Mouse (Mus musculus): ENCODE data around the gene Pdlim3. TPM values are rescaled to one million over a fixed set of nuclear protein-coding genes. Genes with fewer than 3 reads are reported as not detected.
A peak's percentile ranks its signal among the peaks of the same experiment; 100 is the strongest.

The Pdlim3 gene
- polyA plus RNA-seq, 1 experiment from 2014 or later: 78.9 TPM

DNA sequence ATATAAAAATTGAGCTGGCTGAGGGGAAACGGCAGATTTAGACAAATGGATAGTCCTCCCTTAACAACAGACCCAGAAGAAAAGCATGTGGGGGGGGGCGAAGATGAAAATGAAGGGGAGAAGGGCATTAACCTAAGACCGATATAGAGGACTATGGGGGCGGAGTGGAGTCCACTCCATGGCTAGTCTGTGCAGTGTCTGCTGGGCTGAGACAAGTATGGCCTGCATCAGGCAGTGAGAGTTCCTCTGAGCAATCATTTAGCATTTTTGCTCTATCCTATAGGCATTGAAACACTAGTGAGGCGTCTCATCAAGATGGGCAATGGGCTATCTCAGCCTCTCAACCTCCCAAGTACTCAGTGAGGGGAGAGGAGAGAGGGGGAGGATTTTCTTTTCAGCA is 8.9 kb upstream of the Pdlim3 start:
- peak overlapping the region; percentile 45 for H3K27ac ChIP-seq (replicated peaks)
- no peaks in the 10 kb centered on the region for H3K36me3 ChIP-seq
- H3K9me3 ChIP-seq (replicated peaks): no peaks in the 10 kb centered on the region
- no peak overlapping the region for H3K4me2 ChIP-seq (replicated peaks)
- H3K27me3 ChIP-seq: no peaks in the 10 kb centered on the region
- WGBS: 77% methylated on average over 5 of the region's 5 CpGs
- H3K4me1 ChIP-seq: peaks cover 11% of the 10 kb centered on the region
- H3K4me3 ChIP-seq (replicated peaks): no peak overlapping the region
- no peak for ATAC-seq (ENCODE audit: insufficient number of reproducible peaks, low FRiP score, low TSS enrichment, low read depth)
- no peak overlapping the region for H3K9ac ChIP-seq

GRCm38 (mm10) chr8:45877680-45878079 is 7.6 kb upstream of the Pdlim3 start:
- no peak overlapping the region for H3K9ac ChIP-seq
- WGBS: 78% methylated on average over 7 of the region's 7 CpGs

DNA sequence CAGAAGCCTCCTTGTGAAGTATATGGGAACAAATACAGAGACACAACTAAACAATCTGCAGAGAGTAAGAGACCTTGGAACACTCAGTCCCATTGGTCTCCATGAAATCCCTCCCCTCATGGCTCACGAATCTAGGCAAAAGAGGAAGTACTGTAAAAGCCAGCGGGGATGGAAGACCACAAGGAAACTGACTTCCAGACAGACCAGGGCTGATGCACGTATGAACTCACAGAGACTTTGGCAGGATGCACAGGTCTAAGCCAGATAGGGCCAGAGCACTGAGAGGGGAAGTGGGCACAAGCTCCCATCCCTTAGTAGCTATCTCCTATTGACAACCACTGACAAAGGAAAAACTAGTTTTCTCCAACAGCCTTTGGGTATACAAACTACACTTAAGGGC is 4.8 kb upstream of the Pdlim3 start:
- H3K27ac ChIP-seq (replicated peaks): no peak overlapping the region

More at GRCm38 (mm10) chr8:45877680-45878079, 7.6 kb upstream of the Pdlim3 start:
- ATAC-seq (ENCODE audit: insufficient number of reproducible peaks, low FRiP score, low TSS enrichment, low read depth): no peak
- no peak overlapping the region for H3K4me3 ChIP-seq (replicated peaks)
- H3K4me2 ChIP-seq (replicated peaks): no peak overlapping the region
- H3K27me3 ChIP-seq: no peaks in the 10 kb centered on the region
- no peaks in the 10 kb centered on the region for H3K9me3 ChIP-seq (replicated peaks)
- no peaks in the 10 kb centered on the region for H3K36me3 ChIP-seq
- no peak overlapping the region for H3K27ac ChIP-seq (replicated peaks)
- H3K4me1 ChIP-seq: peaks cover 11% of the 10 kb centered on the region

DNA sequence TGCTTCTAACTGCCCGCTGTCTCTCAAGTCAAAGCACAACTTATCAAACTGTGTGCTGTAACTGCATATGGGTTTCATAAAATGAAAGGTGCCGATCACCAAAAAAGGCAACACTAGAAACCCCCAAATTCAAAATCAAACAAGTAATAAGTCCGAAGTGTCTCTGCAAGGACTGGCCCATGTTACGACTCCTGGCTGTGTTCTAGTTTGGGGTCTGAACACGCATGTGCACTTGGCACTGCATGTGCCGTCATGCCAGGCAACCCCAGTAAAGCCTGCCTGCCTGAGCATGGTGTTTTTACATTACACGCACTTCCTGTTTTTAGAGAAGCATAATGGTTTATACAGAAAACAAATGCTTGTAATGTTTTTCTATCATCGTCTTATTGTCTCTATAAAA is 3.5 kb upstream of the Pdlim3 start:
- no peak overlapping the region for H3K4me2 ChIP-seq (replicated peaks)
- no peaks in the 10 kb centered on the region for H3K9me3 ChIP-seq (replicated peaks)
- no peaks in the 10 kb centered on the region for H3K36me3 ChIP-seq
- no peak overlapping the region for H3K9ac ChIP-seq
- H3K27me3 ChIP-seq: no peaks in the 10 kb centered on the region
- peaks cover 12% of the 10 kb centered on the region for H3K4me1 ChIP-seq
- WGBS: 80% methylated on average over 8 of the region's 8 CpGs
- no peak overlapping the region for H3K4me3 ChIP-seq (replicated peaks)
- no peak for ATAC-seq (ENCODE audit: insufficient number of reproducible peaks, low FRiP score, low TSS enrichment, low read depth)
- H3K27ac ChIP-seq (replicated peaks): no peak overlapping the region

More for the DNA sequence above, 4.8 kb upstream of the Pdlim3 start:
- WGBS: 72% methylated on average over 3 of the region's 3 CpGs
- Histone ChIP-seq H3K4me1 (peaks cover 14% of the 10 kb centered on the region), H3K4me3 (replicated peaks) (no peak overlapping the region), H3K27me3 (no peaks in the 10 kb centered on the region), H3K36me3 (no peaks in the 10 kb centered on the region), H3K9me3 (replicated peaks) (no peaks in the 10 kb centered on the region), H3K4me2 (replicated peaks) (no peak overlapping the region), H3K9ac (no peak overlapping the region)
- ATAC-seq (ENCODE audit: insufficient number of reproducible peaks, low FRiP score, low TSS enrichment, low read depth): no peak

DNA sequence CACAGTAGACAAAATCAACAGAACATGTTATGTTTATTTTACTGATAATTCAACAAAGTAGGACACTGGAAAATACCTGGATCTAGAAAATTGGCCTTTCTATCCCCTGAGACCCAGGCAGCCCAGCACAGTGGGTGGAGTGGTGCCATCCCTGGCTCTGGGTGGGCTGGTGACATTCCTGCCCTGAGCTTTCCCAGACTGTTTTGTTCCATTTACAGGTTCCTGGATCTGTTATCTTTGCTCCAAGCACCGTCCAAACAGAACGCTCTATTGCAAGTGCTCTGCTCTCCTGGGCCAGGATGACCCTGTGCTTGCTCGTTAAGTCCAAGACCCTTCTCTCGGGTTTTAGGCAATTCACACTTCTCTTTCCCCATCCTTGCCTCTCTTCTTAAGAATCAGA is 1.5 kb upstream of the Pdlim3 start:
- H3K9me3 ChIP-seq (replicated peaks): no peaks in the 10 kb centered on the region
- H3K27ac ChIP-seq (replicated peaks): no peak overlapping the region
- no peak overlapping the region for H3K9ac ChIP-seq
- no peak for ATAC-seq (ENCODE audit: insufficient number of reproducible peaks, low FRiP score, low TSS enrichment, low read depth)
- H3K4me1 ChIP-seq: peaks cover 12% of the 10 kb centered on the region
- 57% methylated on average over 4 of the region's 4 CpGs for WGBS
- H3K27me3 ChIP-seq: no peaks in the 10 kb centered on the region
- H3K36me3 ChIP-seq: no peaks in the 10 kb centered on the region
- H3K4me3 ChIP-seq (replicated peaks): no peak overlapping the region
- no peak overlapping the region for H3K4me2 ChIP-seq (replicated peaks)

GRCm38 (mm10) chr8:45884552-45884951 is 709 bp upstream of the Pdlim3 start:
- Histone ChIP-seq H3K36me3 (no peaks in the 10 kb centered on the region), H3K9ac (0 out of 2 replicates have a peak overlapping the region, but pooled peaks have one; percentile 7), H3K27me3 (no peaks in the 10 kb centered on the region), H3K4me2 (replicated peaks) (peak overlapping the region; percentile 76), H3K4me1 (peaks cover 12% of the 10 kb centered on the region), H3K9me3 (replicated peaks) (no peaks in the 10 kb centered on the region), H3K27ac (replicated peaks) (no peak overlapping the region; the same call in 1 of the 2 replicates), H3K4me3 (replicated peaks) (peak overlapping the region; percentile 39)
- ATAC-seq (ENCODE audit: insufficient number of reproducible peaks, low FRiP score, low TSS enrichment, low read depth): no peak
- 9% methylated on average over 13 of the region's 13 CpGs for WGBS

GRCm38 (mm10) chr8:45885775-45886174 is 514 bp downstream of the Pdlim3 start:
- Histone ChIP-seq H3K27ac (replicated peaks) (no peak overlapping the region), H3K4me2 (replicated peaks) (peak overlapping the region; percentile 76), H3K36me3 (no peaks in the 10 kb centered on the region), H3K4me3 (replicated peaks) (peak overlapping the region; percentile 39), H3K9ac (no peak overlapping the region), H3K9me3 (replicated peaks) (no peaks in the 10 kb centered on the region), H3K27me3 (no peaks in the 10 kb centered on the region), H3K4me1 (peaks cover 12% of the 10 kb centered on the region)
- 33% methylated on average over 2 of the region's 2 CpGs for WGBS
- no peak for ATAC-seq (ENCODE audit: insufficient number of reproducible peaks, low FRiP score, low TSS enrichment, low read depth)

GRCm38 (mm10) chr8:45889737-45890136 is 4.5 kb downstream of the Pdlim3 start:
- no peaks in the 10 kb centered on the region for H3K27me3 ChIP-seq
- H3K9ac ChIP-seq: no peak overlapping the region
- H3K9me3 ChIP-seq (replicated peaks): no peaks in the 10 kb centered on the region
- peaks cover 7% of the 10 kb centered on the region; the same call in 1 of the 2 replicates for H3K4me1 ChIP-seq
- no peak overlapping the region for H3K4me2 ChIP-seq (replicated peaks)
- no peak overlapping the region for H3K4me3 ChIP-seq (replicated peaks)
- no peak overlapping the region for H3K27ac ChIP-seq (replicated peaks)
- ATAC-seq (ENCODE audit: insufficient number of reproducible peaks, low FRiP score, low TSS enrichment, low read depth): no peak
- 82% methylated on average over 7 of the region's 7 CpGs for WGBS
- no peaks in the 10 kb centered on the region for H3K36me3 ChIP-seq

DNA sequence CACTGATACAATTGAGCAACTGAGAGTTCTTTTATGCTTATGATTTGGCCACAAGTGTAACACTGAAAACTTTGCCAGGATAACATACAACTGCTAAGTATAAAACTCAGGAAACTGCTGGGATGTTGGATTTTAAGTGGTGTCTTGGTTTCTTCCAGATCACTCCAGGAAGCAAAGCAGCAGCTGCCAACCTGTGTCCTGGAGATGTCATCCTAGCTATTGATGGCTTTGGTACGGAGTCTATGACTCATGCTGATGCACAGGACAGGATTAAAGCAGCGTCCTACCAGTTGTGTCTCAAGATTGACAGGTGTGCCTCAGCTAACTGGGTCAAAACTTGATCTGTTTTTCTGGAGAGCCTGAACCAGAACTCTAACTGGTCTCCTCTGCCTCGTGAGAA is 11.3 kb downstream of the Pdlim3 start:
- Histone ChIP-seq H3K9ac (no peak overlapping the region), H3K27ac (replicated peaks) (no peak overlapping the region), H3K27me3 (no peaks in the 10 kb centered on the region), H3K4me3 (replicated peaks) (no peak overlapping the region), H3K36me3 (no peaks in the 10 kb centered on the region), H3K4me2 (replicated peaks) (no peak overlapping the region), H3K4me1 (no peaks in the 10 kb centered on the region), H3K9me3 (replicated peaks) (no peaks in the 10 kb centered on the region)
- WGBS: 81% methylated on average over 3 of the region's 3 CpGs
- ATAC-seq (ENCODE audit: insufficient number of reproducible peaks, low FRiP score, low TSS enrichment, low read depth): no peak

- H3K27ac ChIP-seq (replicated peaks): no peak overlapping the region
- H3K4me3 ChIP-seq (replicated peaks): no peak overlapping the region
- no peaks in the 10 kb centered on the region for H3K4me1 ChIP-seq
- no peak for ATAC-seq (ENCODE audit: insufficient number of reproducible peaks, low FRiP score, low TSS enrichment, low read depth)
- no peaks in the 10 kb centered on the region for H3K36me3 ChIP-seq
- H3K27me3 ChIP-seq: no peaks in the 10 kb centered on the region
- no peak overlapping the region for H3K9ac ChIP-seq
- H3K9me3 ChIP-seq (replicated peaks): no peaks in the 10 kb centered on the region
- 70% methylated on average over 3 of the region's 3 CpGs for WGBS
- H3K4me2 ChIP-seq (replicated peaks): no peak overlapping the region
These were observed 14.5 kb downstream of the Pdlim3 start for GRCm38 (mm10) chr8:45899783-45900182.

GRCm38 (mm10) chr8:45901626-45902025 is 16.4 kb downstream of the Pdlim3 start:
- no peaks in the 10 kb centered on the region for H3K27me3 ChIP-seq
- H3K4me3 ChIP-seq (replicated peaks): no peak overlapping the region
- no peak for ATAC-seq (ENCODE audit: insufficient number of reproducible peaks, low FRiP score, low TSS enrichment, low read depth)
- H3K27ac ChIP-seq (replicated peaks): no peak overlapping the region
- no peaks in the 10 kb centered on the region for H3K36me3 ChIP-seq
- 56% methylated on average over 8 of the region's 8 CpGs for WGBS
- no peak overlapping the region for H3K4me2 ChIP-seq (replicated peaks)
- H3K9me3 ChIP-seq (replicated peaks): no peaks in the 10 kb centered on the region
- H3K4me1 ChIP-seq: no peaks in the 10 kb centered on the region
- H3K9ac ChIP-seq: no peak overlapping the region

GRCm38 (mm10) chr8:45903659-45904058 is 18.4 kb downstream of the Pdlim3 start:
- ATAC-seq (ENCODE audit: insufficient number of reproducible peaks, low FRiP score, low TSS enrichment, low read depth): no peak
- Histone ChIP-seq H3K36me3 (no peaks in the 10 kb centered on the region), H3K4me3 (replicated peaks) (no peak overlapping the region), H3K4me2 (replicated peaks) (no peak overlapping the region), H3K27ac (replicated peaks) (no peak overlapping the region), H3K27me3 (no peaks in the 10 kb centered on the region), H3K9me3 (replicated peaks) (no peaks in the 10 kb centered on the region), H3K9ac (no peak overlapping the region), H3K4me1 (no peaks in the 10 kb centered on the region)
- WGBS: 32% methylated on average over 3 of the region's 3 CpGs
